Mouse (Mus musculus) liver, embryonic 12.5 days (tissue): Measurements from ENCODE around the gene Olfr519. TPM values are rescaled to one million over a fixed set of nuclear protein-coding genes. Genes with fewer than 3 reads are reported as not detected.

Source experiments
- ATAC-seq: fragments of 200-750 bp; cut with Nextera tagmentation; 2 replicates; pipeline ENCODE4 v1.8.0; 2017; ENCODE audit warnings: moderate number of reproducible peaks, mild to moderate bottlenecking, moderate library complexity
- H3K27ac ChIP-seq: fragments of 300-500 bp; sonication (generic); 2 replicates; pipeline ENCODE4 v1.5.1; 2016; ENCODE audit warnings: mild to moderate bottlenecking
- H3K27me3 ChIP-seq: fragments of 300-500 bp; sonication (generic); replicated peaks from 2 replicates; pipeline ENCODE4 v1.6.1; 2016; ENCODE audit warnings: mild to moderate bottlenecking, moderate library complexity
- H3K36me3 ChIP-seq: fragments of 300-500 bp; sonication (generic); 2 replicates; pipeline ENCODE4 v1.6.1; 2016; ENCODE audit warnings: mild to moderate bottlenecking, moderate library complexity
- H3K4me1 ChIP-seq: fragments of 300-500 bp; sonication (generic); 2 replicates; pipeline ENCODE4 v1.6.1; 2016
- H3K4me2 ChIP-seq: fragments of 300-500 bp; sonication (generic); 2 replicates; pipeline ENCODE4 v1.6.1; 2016; ENCODE audit warnings: mild to moderate bottlenecking, moderate library complexity
- H3K4me3 ChIP-seq: fragments of 300-500 bp; sonication (generic); 2 replicates; pipeline ENCODE4 v1.5.1; 2016; ENCODE audit warnings: mild to moderate bottlenecking, moderate library complexity
- H3K9ac ChIP-seq: fragments of 300-500 bp; sonication (generic); 2 replicates; pipeline ENCODE4 v1.6.1; 2016; ENCODE audit warnings: mild to moderate bottlenecking, moderate library complexity
- H3K9me3 ChIP-seq: fragments of 300-500 bp; sonication (generic); replicated peaks from 2 replicates; pipeline ENCODE4 v1.6.1; 2016; ENCODE audit warnings: mild to moderate bottlenecking, moderate library complexity
- WGBS: fragments of 180-500 bp; shearing (Covaris S2); methylation state at CpG from one replicate; pipeline ENCODE4 v1.1.7; 2016; ENCODE audit not compliant: insufficient replicate concordance; 5-methylcytosine and 5-hydroxymethylcytosine counted together
- polyA plus RNA-seq: library from polyadenylated mRNA; unstranded; fragments of >200 nt; fragmentation: Nextera tagmentation; extraction: Ambion mirVana; gene quantifications from 2 replicates; pipeline ENCODE4 v1.2.1, GENCODE M21; 2016

Olfr519 gene
- polyA plus RNA-seq, 1 experiment from 2014 or later: not detected

- Histone ChIP-seq H3K4me1 (no peaks in the 10 kb centered on the region), H3K4me2 (no peak within 1 kb of the TSS), H3K27ac (no peak within 1 kb of the TSS), H3K27me3 (no peaks in the 10 kb centered on the region), H3K4me3 (no peak within 1 kb of the TSS), H3K9me3 (no peaks in the 10 kb centered on the region), H3K36me3 (no peaks in the 10 kb centered on the region), H3K9ac (no peak within 1 kb of the TSS)
- no peak for ATAC-seq
- WGBS: 65% methylated on average over 4 of the region's 4 CpGs
Measured at GRCm38 (mm10) chr7:108884906-108885305, 9.3 kb downstream of the Olfr519 start, which contains the start of gene Olfr518. Gene Olfr518 (minus strand): TSS chr7:108885006.

DNA sequence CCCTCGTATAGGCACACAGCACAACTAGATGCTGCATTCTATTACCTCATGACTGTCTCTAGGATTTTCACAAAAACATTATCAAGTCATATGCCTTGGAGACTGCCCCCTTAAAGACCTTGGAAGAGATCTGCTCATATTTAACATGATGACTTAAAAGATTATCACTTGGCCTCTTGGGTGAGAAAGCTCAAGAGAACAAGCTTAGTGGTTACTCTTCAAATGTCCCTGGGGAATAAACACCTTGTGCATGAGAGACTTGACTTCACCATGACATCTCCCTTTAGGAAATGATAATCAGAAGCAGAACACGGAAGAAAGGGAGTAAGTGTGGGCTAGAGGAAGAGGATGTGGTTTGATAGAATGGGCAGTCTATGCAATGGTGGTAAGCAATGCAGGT lies 21.9 kb downstream of the Olfr519 start, which contains the start of gene Olfr517:
TSS of gene Olfr517 (minus strand) at position 101 of the 400 bp plus-strand sequence.
- Histone ChIP-seq H3K36me3 (no peaks in the 10 kb centered on the region), H3K4me3 (no peak within 1 kb of the TSS), H3K27ac (no peak within 1 kb of the TSS), H3K4me2 (no peak within 1 kb of the TSS), H3K27me3 (no peaks in the 10 kb centered on the region), H3K4me1 (no peaks in the 10 kb centered on the region), H3K9ac (no peak within 1 kb of the TSS), H3K9me3 (no peaks in the 10 kb centered on the region)
- no peak for ATAC-seq
- WGBS: 35% methylated on average over 2 of the region's 2 CpGs

DNA sequence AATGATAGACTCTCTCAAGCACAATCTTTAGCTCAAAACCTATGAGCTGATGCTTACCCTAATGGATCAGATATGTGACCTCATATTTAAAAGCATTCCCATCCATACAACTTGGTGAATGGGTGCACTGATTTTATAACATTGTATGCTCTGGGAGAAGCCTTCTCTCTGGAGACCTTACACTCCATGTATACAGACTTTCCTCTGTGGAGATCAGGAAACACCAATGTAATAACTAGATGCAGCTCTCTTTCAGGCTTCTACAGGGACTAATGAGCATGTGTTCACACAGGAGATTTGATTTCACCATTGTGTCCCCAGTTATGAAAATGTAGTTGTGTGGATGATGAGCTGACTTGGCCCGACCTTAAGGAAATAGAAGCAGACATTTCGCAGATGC lies 43.8 kb downstream of the Olfr519 start, which contains the start of gene Olfr516:
TSS of gene Olfr516 (minus strand) at position 101 of the 400 bp plus-strand sequence.
- Histone ChIP-seq H3K9ac (no peak within 1 kb of the TSS), H3K4me3 (no peak within 1 kb of the TSS), H3K27me3 (no peaks in the 10 kb centered on the region), H3K9me3 (no peaks in the 10 kb centered on the region), H3K4me2 (no peak within 1 kb of the TSS), H3K27ac (no peak within 1 kb of the TSS), H3K4me1 (no peaks in the 10 kb centered on the region), H3K36me3 (no peaks in the 10 kb centered on the region)
- 77% methylated on average over 2 of the region's 2 CpGs for WGBS
- no peak for ATAC-seq

Other genes with a start within 250 kb of the Olfr519 start
- gene Olfr509, start 242.5 kb downstream of the Olfr519 start, polyA plus RNA-seq: not detected in 2 replicates
- gene Olfr510, start 228.0 kb downstream of the Olfr519 start, polyA plus RNA-seq: not detected in 2 replicates
- gene Olfr512, start 181.1 kb downstream of the Olfr519 start, polyA plus RNA-seq: not detected in 2 replicates
- not detected in 2 replicates for gene Olfr513, start 143.4 kb downstream of the Olfr519 start, polyA plus RNA-seq
- not detected in 2 replicates for gene Olfr514, start 68.4 kb downstream of the Olfr519 start, polyA plus RNA-seq
- not detected in 2 replicates for gene Olfr516, start 43.9 kb downstream of the Olfr519 start, polyA plus RNA-seq
- gene Olfr517, start 22.0 kb downstream of the Olfr519 start, polyA plus RNA-seq: not detected in 2 replicates
- gene Olfr518, start 9.4 kb downstream of the Olfr519 start, polyA plus RNA-seq: not detected in 2 replicates
- 0.08 and 0.10 TPM in 2 replicates for gene Nlrp10, start 35.8 kb upstream of the Olfr519 start, polyA plus RNA-seq
- 60.3 and 61.3 TPM in 2 replicates for gene Eif3f, start 40.0 kb upstream of the Olfr519 start, polyA plus RNA-seq
- gene Tub, start 55.9 kb upstream of the Olfr519 start, polyA plus RNA-seq: 0.04 and 0.19 TPM in 2 replicates
- 0.93 and 1.1 TPM in 2 replicates for gene Ric3, start 188.9 kb upstream of the Olfr519 start, polyA plus RNA-seq